Comparison of ENCODE assay signal across 10 mouse cellular contexts in genomic region chr8:80611441-80611751, GRCm38 (mm10). TPM values are rescaled to one million over a fixed set of nuclear protein-coding genes. Genes with fewer than 3 reads are reported as not detected.
DNase-seq lines count a peak whose midpoint lies in the region; ATAC-seq and TF ChIP-seq lines count a peak whose summit lies in the region.
"Had no signal": no experiment of that assay in that cellular context is flagged by ENCODE, and none has a peak within 500 bp of the region (broad histone marks: within the 10 kb centered on the region; RNA-seq: fewer than 3 reads in every experiment).

No protein-coding gene starts in this region.

- peak overlapping the region; percentile 13 for H3K4me3 ChIP-seq in intestine, embryonic 14.5 days (ENCODE audit: low read depth, low read length)
- H3K4me3 ChIP-seq in intestine, postnatal 0 days (ENCODE audit: low read depth, low read length), result no peak overlapping the region
- peak overlapping the region; percentile 6 for H3K4me3 ChIP-seq in hindbrain, embryonic 12.5 days
- H3K4me3 ChIP-seq in midbrain, postnatal 0 days (ENCODE audit: low read depth, low read length), result peak overlapping the region; percentile 44
- H3K4me3 ChIP-seq in cerebellum, adult 2 months (replicated peaks; ENCODE audit: insufficient read depth, low read depth, low read length), result no peak overlapping the region

- H3K9ac ChIP-seq in intestine, embryonic 14.5 days (ENCODE audit: low read length), result no peak overlapping the region
- no peak overlapping the region for H3K9ac ChIP-seq in intestine, postnatal 0 days (ENCODE audit: low read depth, low read length)
- H3K9ac ChIP-seq in hindbrain, embryonic 12.5 days, result no peak overlapping the region
- H3K9ac ChIP-seq in midbrain, postnatal 0 days (replicated peaks; ENCODE audit: low read length, poor library complexity, severe bottlenecking), result no peak overlapping the region; the same call in 1 of the 2 replicates

- no peak for TF ChIP-seq CTCF in intestine, postnatal 0 days (IDR thresholded peaks at IDR 0.05; ENCODE audit: low read depth)
- TF ChIP-seq CTCF in midbrain, postnatal 0 days (IDR thresholded peaks at IDR 0.05), result no peak
- no peak for TF ChIP-seq CTCF in cerebellum, adult 2 months (IDR thresholded peaks at IDR 0.05; ENCODE audit: borderline replicate concordance, insufficient read depth, low read depth, low read length)

- DNase-seq in intestine, embryonic 14.5 days (ENCODE audit: low spot score), result peak; percentile 52
- DNase-seq in brain, adult 2 months (ENCODE audit: low read depth, low spot score), result peak; percentile 29
- DNase-seq in midbrain, postnatal 0 days (ENCODE audit: low spot score), result peak; percentile 38
- no peak for DNase-seq in layer of hippocampus, adult 11-12 months (ENCODE audit: low spot score)
- no peak for DNase-seq in cerebellum, adult 2 months
- DNase-seq: gastrocnemius, postnatal 25 days had no signal

- no peak for ATAC-seq in intestine, embryonic 14.5 days (replicated peaks; ENCODE audit: low FRiP score, low TSS enrichment, low read depth)
- ATAC-seq in intestine, postnatal 0 days, result no peak
- ATAC-seq in hindbrain, embryonic 12.5 days (ENCODE audit: low FRiP score), result no peak
- ATAC-seq in midbrain, postnatal 0 days (ENCODE audit: low FRiP score), result peak; percentile 58; the same call in 1 of the 2 replicates
- ATAC-seq in activated CD4-positive, CD25-positive, alpha-beta regulatory T cell, adult 4 months, result no peak

- no peak overlapping the region for H3K27ac ChIP-seq in intestine, embryonic 14.5 days (ENCODE audit: low read depth)
- H3K27ac ChIP-seq in intestine, postnatal 0 days (ENCODE audit: low read depth, low read length), result no peak overlapping the region
- H3K27ac ChIP-seq in hindbrain, embryonic 12.5 days, result no peak overlapping the region
- no peak overlapping the region for H3K27ac ChIP-seq in midbrain, postnatal 0 days (ENCODE audit: low read depth, low read length)
- no peak overlapping the region for H3K27ac ChIP-seq in cerebellum, adult 2 months (ENCODE audit: insufficient read depth, low read length)

- no peaks in the 10 kb centered on the region for H3K4me1 ChIP-seq in intestine, embryonic 14.5 days (replicated peaks; ENCODE audit: control insufficient read depth, insufficient read depth, low read length)
- H3K4me1 ChIP-seq in intestine, postnatal 0 days (replicated peaks; ENCODE audit: control insufficient read depth, insufficient read depth, low read length), result no peaks in the 10 kb centered on the region
- H3K4me1 ChIP-seq in hindbrain, embryonic 12.5 days, result peaks cover 6% of the 10 kb centered on the region; the same call in 1 of the 2 replicates
- no peaks in the 10 kb centered on the region for H3K4me1 ChIP-seq in midbrain, postnatal 0 days (ENCODE audit: insufficient read depth, low read length)
- no peaks in the 10 kb centered on the region for H3K4me1 ChIP-seq in cerebellum, adult 2 months (ENCODE audit: control insufficient read depth, insufficient read depth, low read length)

- no peak for TF ChIP-seq POLR2A in cerebellum, adult 2 months (IDR thresholded peaks at IDR 0.05; ENCODE audit: borderline replicate concordance, insufficient read depth, low read length)

- WGBS in intestine, embryonic 14.5 days, result 7% methylated on average over 12 of the region's 12 CpGs
- WGBS in intestine, postnatal 0 days, result 5% methylated on average over 12 of the region's 12 CpGs
- 5% methylated on average over 12 of the region's 12 CpGs for WGBS in hindbrain, embryonic 12.5 days
- 5% methylated on average over 12 of the region's 12 CpGs for whole genome bisulfite sequencing in midbrain, postnatal 0 days
- 5% methylated on average over 12 of the region's 12 CpGs for WGBS in cerebellum, adult 2 months

- H3K9me3 ChIP-seq in intestine, embryonic 14.5 days (ENCODE audit: control insufficient read depth, low read length), result no peaks in the 10 kb centered on the region
- no peaks in the 10 kb centered on the region for H3K9me3 ChIP-seq in intestine, postnatal 0 days (ENCODE audit: control insufficient read depth)
- H3K9me3 ChIP-seq in hindbrain, embryonic 12.5 days (replicated peaks), result no peaks in the 10 kb centered on the region
- no peaks in the 10 kb centered on the region for H3K9me3 ChIP-seq in midbrain, postnatal 0 days (ENCODE audit: low read length)

- no peaks in the 10 kb centered on the region for H3K36me3 ChIP-seq in intestine, embryonic 14.5 days (ENCODE audit: control insufficient read depth, insufficient read depth, low read length)
- no peaks in the 10 kb centered on the region for H3K36me3 ChIP-seq in intestine, postnatal 0 days (ENCODE audit: control insufficient read depth, insufficient read depth)
- H3K36me3 ChIP-seq in hindbrain, embryonic 12.5 days, result no peaks in the 10 kb centered on the region
- H3K36me3 ChIP-seq in midbrain, postnatal 0 days (ENCODE audit: insufficient read depth, low read length), result no peaks in the 10 kb centered on the region

- peak overlapping the region; percentile 40 for H3K4me2 ChIP-seq in intestine, embryonic 14.5 days (ENCODE audit: low read length)
- H3K4me2 ChIP-seq in intestine, postnatal 0 days (replicated peaks; ENCODE audit: low read depth), result no peak overlapping the region
- H3K4me2 ChIP-seq in hindbrain, embryonic 12.5 days (replicated peaks), result peak overlapping the region; percentile 46
- peak overlapping the region; percentile 88 for H3K4me2 ChIP-seq in midbrain, postnatal 0 days (ENCODE audit: low read depth, low read length, poor library complexity, severe bottlenecking)

- H3K27me3 ChIP-seq in intestine, embryonic 14.5 days (replicated peaks; ENCODE audit: control insufficient read depth, insufficient read depth, low read length), result peaks cover 26% of the 10 kb centered on the region
- peaks cover 14% of the 10 kb centered on the region; the same call in 1 of the 2 replicates for H3K27me3 ChIP-seq in intestine, postnatal 0 days (replicated peaks; ENCODE audit: control insufficient read depth, insufficient read depth, low read length)
- peaks cover 26% of the 10 kb centered on the region for H3K27me3 ChIP-seq in hindbrain, embryonic 12.5 days
- H3K27me3 ChIP-seq in midbrain, postnatal 0 days (ENCODE audit: insufficient read depth, low read length), result peaks cover 12% of the 10 kb centered on the region
- H3K27me3 ChIP-seq in cerebellum, adult 2 months (ENCODE audit: control insufficient read depth, insufficient read depth, low read length), result no peaks in the 10 kb centered on the region; the same call in 1 of the 2 replicates
- H3K27me3 ChIP-seq: CH12.LX had no signal

RNA-seq across cellular contexts. Expression of gene Frem3, which starts 0.5 kb away (rescaled TPM):
- 0.20 and 0.24 TPM in 2 replicates for polyA plus RNA-seq in intestine, embryonic 14.5 days (2014; fragmentation: Nextera tagmentation; extraction: Ambion mirVana)
- 0.07 TPM in 2 replicates for polyA plus RNA-seq in intestine, postnatal 0 days (2015; fragmentation: Nextera tagmentation; extraction: Ambion mirVana)
- polyA plus RNA-seq in hindbrain, embryonic 12.5 days (2016; fragmentation: Nextera tagmentation; extraction: Ambion mirVana), result not detected in 2 replicates
- 0.57 and 0.71 TPM in 2 replicates for total RNA-seq in midbrain, postnatal 0 days (2014; rRNA removed)
- 0.23 and 0.32 TPM in 2 replicates for polyA plus RNA-seq in midbrain, postnatal 0 days (2015; fragmentation: Nextera tagmentation; extraction: Ambion mirVana)
- polyA plus RNA-seq in activated CD4-positive, CD25-positive, alpha-beta regulatory T cell, adult 4 months (2017; shearing (Covaris generic)), result not detected
- 0.23 and 0.25 TPM in 2 replicates for polyA plus RNA-seq in cerebellum, adult 2 months (2012; rRNA removed)
- total RNA-seq: CH12.LX; gastrocnemius, postnatal 25 days had no signal

Comparison
In these comparisons a context has a peak if more than half of its experiments do, and no peak if none do; other contexts are left out.
1. H3K4me3 ChIP-seq: peak in intestine, embryonic 14.5 days (single experiment), hindbrain, embryonic 12.5 days (single experiment) and midbrain, postnatal 0 days (single experiment); none in intestine, postnatal 0 days (single experiment) and cerebellum, adult 2 months (single experiment).
2. DNase-seq: peak in intestine, embryonic 14.5 days (single experiment), brain, adult 2 months (single experiment) and midbrain, postnatal 0 days (single experiment); none in layer of hippocampus, adult 11-12 months (single experiment) and cerebellum, adult 2 months (0 of 2).